Mouse (Mus musculus) olfactory bulb, adult 2 months (tissue): Measurements from ENCODE around the gene Megf11.

ENCODE experiments used
- CTCF ChIP-seq: fragments of 200-500 bp; IDR thresholded peaks from 2 replicates; pipeline ENCODE4 v1.5.1; 2012; ENCODE audit warnings: low read depth, mild to moderate bottlenecking, low read length, moderate library complexity; ENCODE audit not compliant: insufficient read depth
- POLR2A ChIP-seq: fragments of 200-500 bp; IDR thresholded peaks from 2 replicates; pipeline ENCODE4 v1.6.1; 2012; ENCODE audit warnings: mild to moderate bottlenecking, low read depth, low read length, moderate library complexity; ENCODE audit not compliant: insufficient read depth

DNA sequence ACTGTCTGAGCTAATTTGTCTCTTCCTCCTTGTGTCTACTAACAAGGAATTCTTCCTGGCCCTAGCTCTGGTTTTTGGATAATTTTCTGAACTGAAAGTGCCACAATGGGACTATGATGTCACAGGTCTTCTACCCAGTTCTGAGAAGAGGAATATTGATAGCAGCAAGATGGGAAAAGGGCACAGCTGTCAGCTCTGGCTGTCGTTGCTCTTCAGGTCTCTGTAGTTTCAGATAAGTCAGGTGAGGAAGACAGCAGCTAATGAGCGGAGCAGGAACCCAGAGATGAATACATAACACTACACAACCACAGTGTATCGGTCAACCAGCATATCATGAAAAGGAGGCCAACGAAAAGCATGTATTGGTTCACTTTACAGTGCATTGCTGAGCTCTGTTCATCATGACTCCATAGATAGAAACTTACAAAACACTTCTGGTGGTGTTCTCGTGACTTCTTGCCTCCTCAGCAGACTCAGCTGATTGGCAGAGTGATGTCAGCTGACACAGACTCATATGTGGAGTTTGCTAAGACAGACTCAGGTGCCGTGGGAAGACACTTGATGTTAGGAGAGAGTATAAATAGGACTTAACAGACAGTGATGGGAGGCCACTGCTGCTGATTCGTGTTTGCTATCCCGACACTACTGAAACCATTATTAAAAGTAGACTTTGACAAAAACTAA, 149.6 kb downstream of the Megf11 start:
- no peak for TF ChIP-seq CTCF
- TF ChIP-seq POLR2A = no peak
